Mouse (Mus musculus): ENCODE results near the gene Tgfa. TPM values are rescaled to one million over a fixed set of nuclear protein-coding genes. Genes with fewer than 3 reads are reported as not detected.

Gene Tgfa
- polyA plus RNA-seq, 1 experiment, result not detected

DNA sequence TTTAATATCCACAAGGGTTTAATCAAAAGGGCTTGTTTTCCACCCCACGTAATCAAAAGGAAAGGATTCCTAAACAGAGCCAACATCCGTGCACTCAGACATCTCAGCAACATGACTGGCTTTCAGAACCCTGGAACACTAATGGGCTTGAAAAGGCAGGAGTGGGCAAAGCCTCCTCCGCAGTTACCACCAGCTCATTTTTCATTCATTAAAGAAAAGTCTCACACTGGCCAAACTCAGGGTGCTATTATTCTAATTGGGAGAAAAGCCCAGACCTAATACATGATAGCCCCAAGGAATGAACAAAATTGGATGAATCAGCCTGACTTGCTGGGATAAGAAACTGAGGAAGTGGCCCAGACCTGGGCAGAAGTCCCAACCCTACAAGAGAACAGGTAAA, 129.4 kb downstream of the Tgfa start:
- no peaks in the 10 kb centered on the region for H3K9me3 ChIP-seq (ENCODE audit: control insufficient read depth, low read length)
- no peaks in the 10 kb centered on the region for H3K27me3 ChIP-seq (ENCODE audit: control insufficient read depth)
- no peaks in the 10 kb centered on the region for H3K4me1 ChIP-seq (ENCODE audit: control insufficient read depth)
- H3K36me3 ChIP-seq (ENCODE audit: control insufficient read depth), result no peaks in the 10 kb centered on the region
- H3K4me3 ChIP-seq (replicated peaks), result no peak overlapping the region
- TF ChIP-seq GATA1 (IDR thresholded peaks at IDR 0.05; ENCODE audit: low read length), result no peak
- no peak for TF ChIP-seq TAL1 (IDR thresholded peaks at IDR 0.05; ENCODE audit: low read length)

Other genes starting within 250 kb of the Tgfa start
- gene Dusp11, start 233.6 kb upstream of the Tgfa start, polyA plus RNA-seq (2012), result 2.2 and 2.3 TPM in 2 replicates
- gene Figla, start 179.1 kb upstream of the Tgfa start, polyA plus RNA-seq (2012), result not detected in 2 replicates
- 39.0 and 41.8 TPM in 2 replicates for gene Add2, start 166.5 kb upstream of the Tgfa start, polyA plus RNA-seq (2012)
- gene Fam136a, start 170.4 kb downstream of the Tgfa start, polyA plus RNA-seq (2012), result 0.26 and 0.27 TPM in 2 replicates
- gene Snrpg, start 176.1 kb downstream of the Tgfa start, polyA plus RNA-seq (2012), result 2.2 and 3.6 TPM in 2 replicates
- gene Pcyox1, start 201.9 kb downstream of the Tgfa start, polyA plus RNA-seq (2012), result 0.08 and 0.46 TPM in 2 replicates
- 0.58 and 0.72 TPM in 2 replicates for gene Tia1, start 209.0 kb downstream of the Tgfa start, polyA plus RNA-seq (2012)
- not detected in 2 replicates for gene Gm44790, start 231.4 kb downstream of the Tgfa start, polyA plus RNA-seq (2012)
- 0.84 and 1.5 TPM in 2 replicates for gene C87436, start 243.2 kb downstream of the Tgfa start, polyA plus RNA-seq (2012)